Mouse (Mus musculus): Measurements from ENCODE around the gene Psma1. TPM values are rescaled to one million over a fixed set of nuclear protein-coding genes. Genes with fewer than 3 reads are reported as not detected.

Gene Psma1
- polyA plus RNA-seq (2014; fragmentation: Illumina TruSeq; extraction: RNeasy Lipid Tissue Mini Kit (QIAGEN cat#74804); ENCODE audit: low read depth, low replicate concordance) = 358 TPM

DNA sequence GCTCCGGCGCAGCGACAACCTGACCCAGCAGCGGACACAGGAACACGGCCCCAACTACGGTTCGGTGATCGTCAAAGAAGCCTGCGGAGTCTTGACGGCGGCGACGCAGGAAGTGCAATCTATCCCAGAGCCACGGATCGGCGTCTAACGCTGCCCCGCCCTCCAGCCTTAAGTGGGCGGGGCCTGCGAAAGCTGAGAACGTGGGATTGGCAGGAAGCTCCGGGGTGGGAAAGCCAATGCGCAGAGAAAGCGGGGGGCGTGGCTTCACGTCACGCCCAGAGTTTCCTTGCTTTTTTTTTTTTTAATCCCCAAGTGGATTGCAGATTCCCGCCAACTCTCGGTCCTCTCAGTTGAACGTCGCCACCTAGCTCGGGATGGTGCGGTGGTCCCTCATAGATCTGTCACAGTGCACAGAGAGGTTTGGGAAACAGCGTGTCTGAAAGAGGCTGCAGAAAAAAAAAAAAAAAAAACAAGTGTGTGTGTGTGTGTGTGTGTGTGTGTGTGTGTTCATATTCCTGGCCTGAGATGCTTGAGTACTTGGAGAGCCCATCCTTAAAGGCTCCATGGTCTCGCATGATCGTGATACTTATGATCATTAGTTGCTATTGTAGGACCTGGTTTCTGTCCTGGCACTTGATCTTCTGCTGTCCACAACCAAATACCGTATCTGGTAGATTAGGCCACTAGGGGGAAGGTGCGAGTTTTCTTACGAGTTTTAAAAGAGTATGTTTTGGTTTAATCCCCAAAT lies at the start of gene Psma1:
Gene Psma1 (minus strand): TSS at position 114 of the 748 bp plus-strand sequence.

DNA sequence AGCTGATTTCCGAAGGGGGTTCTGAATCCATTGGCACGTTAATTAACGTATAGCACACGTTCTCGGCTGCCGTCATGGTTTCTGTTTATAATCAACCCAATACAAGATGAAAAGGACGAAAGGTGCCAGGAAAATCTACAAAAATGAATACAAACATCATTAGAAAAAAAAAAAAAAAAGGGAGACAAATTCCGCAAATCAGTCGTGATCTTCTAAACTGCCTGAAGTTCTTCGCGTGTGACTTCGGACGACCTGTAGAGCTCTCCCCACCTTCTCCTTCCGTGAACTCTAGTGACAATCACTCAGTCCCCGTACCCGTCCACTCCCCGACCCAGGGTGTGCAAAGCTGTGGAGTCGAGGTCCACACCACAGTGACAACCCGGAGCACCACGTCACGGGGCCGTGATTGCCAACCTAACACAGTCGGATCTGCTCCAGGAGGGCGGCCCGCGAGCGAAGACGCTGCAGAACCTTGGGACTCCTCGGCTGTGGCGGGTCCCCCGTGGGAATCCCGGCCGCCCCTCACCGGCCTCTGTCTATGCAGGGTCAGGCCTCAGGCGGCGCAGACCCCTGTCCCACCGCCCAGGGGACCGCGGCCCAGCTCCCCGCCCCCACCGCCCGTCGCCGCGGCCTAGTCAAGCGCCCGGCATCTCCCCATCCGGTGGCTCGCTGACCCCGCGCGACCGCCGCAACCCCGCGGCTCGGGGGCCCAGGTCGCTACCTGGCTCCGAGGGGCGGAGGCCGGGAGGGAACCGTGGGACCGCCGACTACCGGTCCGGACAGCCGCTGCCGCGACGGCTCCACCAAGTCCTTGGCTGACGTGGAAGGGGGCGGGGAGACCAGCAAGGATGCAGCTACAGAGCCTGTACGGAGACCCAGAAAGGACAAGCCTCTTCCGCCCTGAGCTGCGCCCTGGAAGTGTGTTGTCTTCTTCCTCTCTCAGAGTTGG lies 21.8 kb downstream of the Psma1 start, which contains the start of gene Copb1:
Gene Copb1 (minus strand): TSS at position 827 of the 949 bp plus-strand sequence.

Other genes with a start within 250 kb of the Psma1 start
- 77.1 TPM for gene Rras2, start 158.3 kb downstream of the Psma1 start, polyA plus RNA-seq (2014; fragmentation: Illumina TruSeq; extraction: RNeasy Lipid Tissue Mini Kit (QIAGEN cat#74804); ENCODE audit: low read depth, low replicate concordance)
- 244 TPM for gene Copb1, start 21.4 kb downstream of the Psma1 start, polyA plus RNA-seq (2014; fragmentation: Illumina TruSeq; extraction: RNeasy Lipid Tissue Mini Kit (QIAGEN cat#74804); ENCODE audit: low read depth, low replicate concordance)
- gene Pde3b, start 139.2 kb upstream of the Psma1 start, polyA plus RNA-seq (2014; fragmentation: Illumina TruSeq; extraction: RNeasy Lipid Tissue Mini Kit (QIAGEN cat#74804); ENCODE audit: low read depth, low replicate concordance) = 24.3 TPM

Measured in kidney, adult 10 weeks (tissue).